Comparison of ENCODE assay signal across 17 mouse cellular contexts in genomic region chr11:35998048-35998447, GRCm38 (mm10). TPM values are rescaled to one million over a fixed set of nuclear protein-coding genes. Genes with fewer than 3 reads are reported as not detected.
"Had no signal": no experiment of that assay in that cellular context is flagged by ENCODE, and none has a peak within 500 bp of the region (broad histone marks: within the 10 kb centered on the region; RNA-seq: fewer than 3 reads in every experiment).

No protein-coding gene starts in this region.

- ATAC-seq: midbrain, embryonic 16.5 days had no signal

- H3K27ac ChIP-seq: midbrain, embryonic 10.5 days; midbrain, embryonic 12.5 days; neural tube, embryonic 12.5 days had no signal

- H3K4me2 ChIP-seq: lung, embryonic 14.5 days; midbrain, embryonic 12.5 days; neural tube, embryonic 12.5 days had no signal

- H3K9me3 ChIP-seq: midbrain, embryonic 12.5 days had no signal

- H3K36me3 ChIP-seq: midbrain, embryonic 10.5 days; midbrain, embryonic 12.5 days; neural tube, embryonic 12.5 days had no signal

- H3K9ac ChIP-seq: lung, embryonic 14.5 days; midbrain, embryonic 12.5 days; neural tube, embryonic 12.5 days had no signal

- H3K4me3 ChIP-seq: midbrain, embryonic 10.5 days; midbrain, embryonic 12.5 days; neural tube, embryonic 12.5 days had no signal

- DNase-seq: lung, adult 18-20 months; lung, embryonic 14.5 days; lung, postnatal 10 days; lung, postnatal 4 days; midbrain, embryonic 14.5 days; right cerebral cortex, postnatal 14 days; right cerebral cortex, postnatal 4 days; spleen, adult 18-20 months; thymus, adult 18-20 months; thymus, postnatal 14 days; thymus, postnatal 36 days had no signal

RNA-seq across cellular contexts. Expression of gene Wwc1, which starts 17.7 kb away (rescaled TPM):
- total RNA-seq: megakaryocyte-erythroid progenitor cell, adult 5-6 weeks; monocyte, adult 5-6 weeks had no signal
